Mouse (Mus musculus): ENCODE measurements around the gene Zfyve1. TPM values are rescaled to one million over a fixed set of nuclear protein-coding genes. Genes with fewer than 3 reads are reported as not detected.

Zfyve1 gene
- total and polyA plus RNA-seq, 3 experiments: 8.0 to 8.3 TPM; not detected in 1

- peaks cover 24 to 25% of the 10 kb centered on the region in 2 experiments for H3K4me1 ChIP-seq (ENCODE audit: control insufficient read depth in 1 of 2, insufficient read depth in 2 of 2, low read length in 2 of 2)
- no peak for DNase-seq (ENCODE audit: low read depth, low spot score)
- peaks cover 0 to 32% of the 10 kb centered on the region in 2 experiments; a peak in 2 of 4 replicates for H3K36me3 ChIP-seq (ENCODE audit: control insufficient read depth in 1 of 2, insufficient read depth in 2 of 2, low read length in 2 of 2)
- no peak overlapping the region for H3K4me3 ChIP-seq (ENCODE audit: control insufficient read depth in 1 of 2, insufficient read depth in 1 of 2, low read depth in 2 of 2, low read length in 2 of 2)
- H3K9me3 ChIP-seq (replicated peaks; ENCODE audit: insufficient read depth, low read length): no peaks in the 10 kb centered on the region
- no peaks in the 10 kb centered on the region for H3K79me2 ChIP-seq (ENCODE audit: control insufficient read depth, insufficient read depth, low read length, poor library complexity)
- TF ChIP-seq E2F4 (IDR thresholded peaks at IDR 0.05; ENCODE audit: borderline replicate concordance, low read depth, low read length): no peak
- no peak for TF ChIP-seq POLR2A (IDR thresholded peaks at IDR 0.05; ENCODE audit: control insufficient read depth in 1 of 2, insufficient read depth in 1 of 2, low read depth in 1 of 2, low read length in 2 of 2, poor library complexity in 1 of 2)
- no peak for TF ChIP-seq ELF1 (IDR thresholded peaks at IDR 0.05; ENCODE audit: low read depth, low read length)
- no peak for TF ChIP-seq RAD21 (IDR thresholded peaks at IDR 0.05; ENCODE audit: low read depth, low read length)
- no peak for TF ChIP-seq ETS1 (IDR thresholded peaks at IDR 0.05; ENCODE audit: low read depth, low read length)
- no peak for TF ChIP-seq MEF2A (IDR thresholded peaks at IDR 0.05; ENCODE audit: extremely low read depth, insufficient replicate concordance, low read depth, low read length, poor library complexity, severe bottlenecking)
- TF ChIP-seq ZMIZ1 (IDR thresholded peaks at IDR 0.05; ENCODE audit: low read depth, low read length): no peak
- TF ChIP-seq POLR2AphosphoS5 (IDR thresholded peaks at IDR 0.05; ENCODE audit: borderline replicate concordance, low read depth, low read length): no peak
- TF ChIP-seq USF2 (IDR thresholded peaks at IDR 0.05; ENCODE audit: borderline replicate concordance in 1 of 2, insufficient read depth in 1 of 2, low read depth in 1 of 2, low read length in 2 of 2): no peak
- no peaks in the 10 kb centered on the region for H3K27me3 ChIP-seq (ENCODE audit: control insufficient read depth in 1 of 2, insufficient read depth in 2 of 2, low read length in 2 of 2)
- no peak overlapping the region for H3K9ac ChIP-seq (ENCODE audit: control insufficient read depth, low read depth, low read length, poor library complexity, severe bottlenecking)
- H3K27ac ChIP-seq (ENCODE audit: control insufficient read depth, low read depth, low read length): no peak overlapping the region
Observed at GRCm38 (mm10) chr12:83582106-83582505, 14.9 kb downstream of the Zfyve1 start.

- H3K79me2 ChIP-seq (ENCODE audit: control insufficient read depth, insufficient read depth, low read length, poor library complexity): no peaks in the 10 kb centered on the region
- no peaks in the 10 kb centered on the region for H3K27me3 ChIP-seq (ENCODE audit: control insufficient read depth in 1 of 2, insufficient read depth in 2 of 2, low read length in 2 of 2)
- no peak overlapping the region for H3K9ac ChIP-seq (ENCODE audit: control insufficient read depth, low read depth, low read length, poor library complexity, severe bottlenecking)
- peaks cover 24 to 25% of the 10 kb centered on the region in 2 experiments for H3K4me1 ChIP-seq (ENCODE audit: control insufficient read depth in 1 of 2, insufficient read depth in 2 of 2, low read length in 2 of 2)
- no peak overlapping the region for H3K4me3 ChIP-seq (ENCODE audit: control insufficient read depth in 1 of 2, insufficient read depth in 1 of 2, low read depth in 2 of 2, low read length in 2 of 2)
- H3K9me3 ChIP-seq (replicated peaks; ENCODE audit: insufficient read depth, low read length): no peaks in the 10 kb centered on the region
- no peak overlapping the region; the same call in 1 of the 2 replicates for H3K27ac ChIP-seq (ENCODE audit: control insufficient read depth, low read depth, low read length)
- DNase-seq (ENCODE audit: low read depth, low spot score): no peak
- TF ChIP-seq MEF2A (IDR thresholded peaks at IDR 0.05; ENCODE audit: extremely low read depth, insufficient replicate concordance, low read depth, low read length, poor library complexity, severe bottlenecking) (no peak), POLR2A (IDR thresholded peaks at IDR 0.05; ENCODE audit: control insufficient read depth in 1 of 2, insufficient read depth in 1 of 2, low read depth in 1 of 2, low read length in 2 of 2, poor library complexity in 1 of 2) (no peak), ELF1 (IDR thresholded peaks at IDR 0.05; ENCODE audit: low read depth, low read length) (no peak), MXI1 (IDR thresholded peaks at IDR 0.05; ENCODE audit: low read depth, low read length) (no peak), USF2 (IDR thresholded peaks at IDR 0.05; ENCODE audit: borderline replicate concordance in 1 of 2, insufficient read depth in 1 of 2, low read depth in 1 of 2, low read length in 2 of 2) (no peak), POLR2AphosphoS5 (IDR thresholded peaks at IDR 0.05; ENCODE audit: borderline replicate concordance, low read depth, low read length) (no peak), UBTF (IDR thresholded peaks at IDR 0.05; ENCODE audit: borderline replicate concordance, insufficient read depth, low read depth, low read length) (no peak), TBP (IDR thresholded peaks at IDR 0.05; ENCODE audit: low read depth, low read length) (no peak)
- peaks cover 0 to 32% of the 10 kb centered on the region in 2 experiments; a peak in 3 of 4 replicates for H3K36me3 ChIP-seq (ENCODE audit: control insufficient read depth in 1 of 2, insufficient read depth in 2 of 2, low read length in 2 of 2)
Observed at GRCm38 (mm10) chr12:83580283-83580682, 16.7 kb downstream of the Zfyve1 start.
